Mouse (Mus musculus): ENCODE measurements around the gene 9530053A07Rik.

DNA sequence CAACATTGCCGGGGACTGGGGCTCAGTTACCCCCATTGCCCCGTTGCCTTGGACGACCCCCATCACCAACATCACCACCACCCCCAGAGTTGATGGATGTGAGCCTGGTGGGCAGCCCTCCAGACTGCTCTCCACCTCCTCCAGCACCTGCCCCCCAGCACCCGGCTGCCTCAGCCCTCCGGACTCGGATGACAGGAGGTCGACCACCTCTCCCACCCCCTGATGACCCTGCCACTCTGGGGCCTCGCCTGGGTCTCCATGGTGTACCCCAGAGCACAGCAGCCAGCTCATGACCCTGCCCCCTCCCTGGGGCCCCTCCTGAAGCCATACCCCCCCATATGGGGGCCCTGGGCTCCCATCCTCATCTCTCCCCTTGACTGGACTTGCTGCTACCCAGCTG is 57.4 kb downstream of the 9530053A07Rik start:
- TF ChIP-seq POLR2A (IDR thresholded peaks at IDR 0.05; ENCODE audit: control insufficient read depth, extremely low read depth, insufficient read depth, low read length, poor library complexity) (no peak), CTCF (IDR thresholded peaks at IDR 0.05; ENCODE audit: borderline replicate concordance, control insufficient read depth, extremely low read depth, insufficient read depth, low read length, poor library complexity) (no peak)
